Mouse (Mus musculus) midbrain, embryonic 10.5 days (tissue): Measurements from ENCODE around the gene Dgat2. TPM values are rescaled to one million over a fixed set of nuclear protein-coding genes. Genes with fewer than 3 reads are reported as not detected.

ENCODE experiments used
- DNase-seq: peaks from one replicate; pipeline ENCODE4 v3.0.0-alpha.2; 2017; ENCODE audit warnings: low spot score
- H3K27ac ChIP-seq: fragments of 300-500 bp; sonication (generic); replicated peaks from 2 replicates; pipeline ENCODE4 v1.5.1; 2016; ENCODE audit warnings: mild to moderate bottlenecking
- H3K27me3 ChIP-seq: fragments of 300-500 bp; sonication (generic); 2 replicates; pipeline ENCODE4 v1.6.1; 2016; ENCODE audit warnings: low read depth, mild to moderate bottlenecking; ENCODE audit not compliant: poor library complexity, severe bottlenecking
- H3K36me3 ChIP-seq: fragments of 300-500 bp; sonication (generic); 2 replicates; pipeline ENCODE4 v1.6.1; 2016; ENCODE audit warnings: mild to moderate bottlenecking, moderate library complexity
- H3K4me1 ChIP-seq: fragments of 300-500 bp; sonication (generic); 2 replicates; pipeline ENCODE4 v1.6.1; 2016
- H3K4me3 ChIP-seq: fragments of 300-500 bp; sonication (generic); 2 replicates; pipeline ENCODE4 v1.5.1; 2016; ENCODE audit warnings: mild to moderate bottlenecking, moderate library complexity
- H3K9me3 ChIP-seq: fragments of 300-500 bp; sonication (generic); replicated peaks from 2 replicates; pipeline ENCODE4 v1.6.1; 2016; ENCODE audit warnings: mild to moderate bottlenecking
- WGBS: fragments of 180-500 bp; shearing (Covaris S2); methylation state at CpG from one replicate; pipeline ENCODE4 v1.1.7; 2016; 5-methylcytosine and 5-hydroxymethylcytosine counted together
- polyA plus RNA-seq: library from polyadenylated mRNA; unstranded; fragments of >200 nt; fragmentation: Nextera tagmentation; extraction: Ambion mirVana; gene quantifications from 2 replicates; pipeline ENCODE4 v1.2.1, GENCODE M21; 2016

The Dgat2 gene
- polyA plus RNA-seq, result 10.9 and 13.6 TPM in 2 replicates

- WGBS, result under 1% methylated on average over 63 of the region's 63 CpGs
Measured at GRCm38 (mm10) chr7:99182432-99183172, at the start of gene Dgat2. Dgat2 (minus strand) TSS chr7:99182719.

GRCm38 (mm10) chr7:99230061-99230747, 47.7 kb upstream of the Dgat2 start:
- H3K9me3 ChIP-seq, result no peaks in the 10 kb centered on the region
- H3K27ac ChIP-seq, result no peak overlapping the region
- H3K4me1 ChIP-seq, result peaks cover 30% of the 10 kb centered on the region; the same call in 1 of the 2 replicates
- 73% methylated on average over 7 of the region's 7 CpGs for WGBS
- DNase-seq, result no peak
- H3K27me3 ChIP-seq, result no peaks in the 10 kb centered on the region
- H3K36me3 ChIP-seq, result peaks cover 3% of the 10 kb centered on the region; the same call in 1 of the 2 replicates
- no peak overlapping the region for H3K4me3 ChIP-seq

More at GRCm38 (mm10) chr7:99182432-99183172, at the start of gene Dgat2:
- Histone ChIP-seq H3K27ac (peak within 1 kb of the TSS; percentile 93), H3K4me1 (peaks cover 25% of the 10 kb centered on the region), H3K4me3 (peak within 1 kb of the TSS; percentile 76), H3K27me3 (peaks cover 40% of the 10 kb centered on the region), H3K9me3 (no peaks in the 10 kb centered on the region), H3K36me3 (no peaks in the 10 kb centered on the region)
- peak; percentile 93 for DNase-seq

- Histone ChIP-seq H3K27ac (no peak overlapping the region), H3K36me3 (peaks cover 3% of the 10 kb centered on the region; the same call in 1 of the 2 replicates), H3K4me3 (no peak overlapping the region), H3K4me1 (peaks cover 31% of the 10 kb centered on the region), H3K27me3 (no peaks in the 10 kb centered on the region), H3K9me3 (no peaks in the 10 kb centered on the region)
- peak; percentile 70 for DNase-seq
- 11% methylated on average over 2 of the region's 2 CpGs for WGBS
Measured at GRCm38 (mm10) chr7:99229411-99229810, 46.9 kb upstream of the Dgat2 start.

- H3K9me3 ChIP-seq, result no peaks in the 10 kb centered on the region
- WGBS, result 81% methylated on average over 8 of the region's 8 CpGs
- peaks cover 29% of the 10 kb centered on the region for H3K4me1 ChIP-seq
- peaks cover 3% of the 10 kb centered on the region; the same call in 1 of the 2 replicates for H3K36me3 ChIP-seq
- H3K27ac ChIP-seq, result no peak overlapping the region; the same call in 1 of the 2 replicates
- DNase-seq, result no peak
- no peak overlapping the region for H3K4me3 ChIP-seq
- no peaks in the 10 kb centered on the region for H3K27me3 ChIP-seq
Measured at GRCm38 (mm10) chr7:99228825-99229224, 46.3 kb upstream of the Dgat2 start.

- H3K4me3 ChIP-seq, result no peak overlapping the region
- peaks cover 8% of the 10 kb centered on the region; the same call in 1 of the 2 replicates for H3K36me3 ChIP-seq
- 97% methylated on average over 4 of the region's 4 CpGs for WGBS
- peaks cover 20% of the 10 kb centered on the region for H3K4me1 ChIP-seq
- no peak overlapping the region for H3K27ac ChIP-seq
- no peak for DNase-seq
- H3K27me3 ChIP-seq, result no peaks in the 10 kb centered on the region
- H3K9me3 ChIP-seq, result no peaks in the 10 kb centered on the region
Measured at GRCm38 (mm10) chr7:99227267-99227666, 44.7 kb upstream of the Dgat2 start.

GRCm38 (mm10) chr7:99226662-99227061, 44.1 kb upstream of the Dgat2 start:
- Histone ChIP-seq H3K9me3 (no peaks in the 10 kb centered on the region), H3K27me3 (no peaks in the 10 kb centered on the region), H3K4me3 (no peak overlapping the region), H3K27ac (no peak overlapping the region), H3K4me1 (peaks cover 19% of the 10 kb centered on the region), H3K36me3 (peaks cover 8% of the 10 kb centered on the region; the same call in 1 of the 2 replicates)
- DNase-seq, result no peak
- WGBS, result 95% methylated on average over 10 of the region's 10 CpGs

GRCm38 (mm10) chr7:99225421-99225820, 42.9 kb upstream of the Dgat2 start:
- H3K4me1 ChIP-seq, result peaks cover 19% of the 10 kb centered on the region
- peaks cover 5% of the 10 kb centered on the region; the same call in 1 of the 2 replicates for H3K36me3 ChIP-seq
- no peak for DNase-seq
- no peaks in the 10 kb centered on the region for H3K27me3 ChIP-seq
- H3K27ac ChIP-seq, result no peak overlapping the region
- no peaks in the 10 kb centered on the region for H3K9me3 ChIP-seq
- H3K4me3 ChIP-seq, result no peak overlapping the region
- WGBS, result 86% methylated on average over 6 of the region's 6 CpGs

- peak overlapping the region; percentile 30; the same call in 1 of the 2 replicates for H3K27ac ChIP-seq
- H3K27me3 ChIP-seq, result no peaks in the 10 kb centered on the region
- WGBS, result 67% methylated on average over 1 of the region's 1 CpGs
- DNase-seq, result no peak
- peaks cover 16% of the 10 kb centered on the region for H3K4me1 ChIP-seq
- no peaks in the 10 kb centered on the region for H3K9me3 ChIP-seq
- H3K36me3 ChIP-seq, result peaks cover 5% of the 10 kb centered on the region; the same call in 1 of the 2 replicates
- no peak overlapping the region for H3K4me3 ChIP-seq
Measured at GRCm38 (mm10) chr7:99224648-99225190, 42.2 kb upstream of the Dgat2 start.

- peak overlapping the region; percentile 30; the same call in 1 of the 2 replicates for H3K27ac ChIP-seq
Measured at GRCm38 (mm10) chr7:99224225-99224624, 41.7 kb upstream of the Dgat2 start.

GRCm38 (mm10) chr7:99217338-99218074, 35.0 kb upstream of the Dgat2 start:
- no peaks in the 10 kb centered on the region for H3K27me3 ChIP-seq
- WGBS, result 80% methylated on average over 3 of the region's 3 CpGs
- H3K27ac ChIP-seq, result no peak overlapping the region
- no peaks in the 10 kb centered on the region for H3K36me3 ChIP-seq
- no peak for DNase-seq
- H3K9me3 ChIP-seq, result no peaks in the 10 kb centered on the region
- H3K4me3 ChIP-seq, result no peak overlapping the region
- H3K4me1 ChIP-seq, result peaks cover 17% of the 10 kb centered on the region

More at GRCm38 (mm10) chr7:99224225-99224624, 41.7 kb upstream of the Dgat2 start:
- Histone ChIP-seq H3K4me3 (no peak overlapping the region), H3K4me1 (peaks cover 18% of the 10 kb centered on the region), H3K9me3 (no peaks in the 10 kb centered on the region), H3K27me3 (no peaks in the 10 kb centered on the region), H3K36me3 (peaks cover 5% of the 10 kb centered on the region; the same call in 1 of the 2 replicates)
- WGBS, result 71% methylated on average over 7 of the region's 7 CpGs
- no peak for DNase-seq

- Histone ChIP-seq H3K27me3 (no peaks in the 10 kb centered on the region), H3K4me1 (peaks cover 17% of the 10 kb centered on the region), H3K9me3 (no peaks in the 10 kb centered on the region), H3K27ac (0 out of 2 replicates have a peak overlapping the region, but pooled peaks have one; percentile 13), H3K4me3 (no peak overlapping the region), H3K36me3 (no peaks in the 10 kb centered on the region)
- DNase-seq, result no peak
- WGBS, result 80% methylated on average over 8 of the region's 8 CpGs
Measured at GRCm38 (mm10) chr7:99215347-99215855, 32.9 kb upstream of the Dgat2 start.
